Mouse (Mus musculus): ENCODE results near the gene Abcc12.

DNA sequence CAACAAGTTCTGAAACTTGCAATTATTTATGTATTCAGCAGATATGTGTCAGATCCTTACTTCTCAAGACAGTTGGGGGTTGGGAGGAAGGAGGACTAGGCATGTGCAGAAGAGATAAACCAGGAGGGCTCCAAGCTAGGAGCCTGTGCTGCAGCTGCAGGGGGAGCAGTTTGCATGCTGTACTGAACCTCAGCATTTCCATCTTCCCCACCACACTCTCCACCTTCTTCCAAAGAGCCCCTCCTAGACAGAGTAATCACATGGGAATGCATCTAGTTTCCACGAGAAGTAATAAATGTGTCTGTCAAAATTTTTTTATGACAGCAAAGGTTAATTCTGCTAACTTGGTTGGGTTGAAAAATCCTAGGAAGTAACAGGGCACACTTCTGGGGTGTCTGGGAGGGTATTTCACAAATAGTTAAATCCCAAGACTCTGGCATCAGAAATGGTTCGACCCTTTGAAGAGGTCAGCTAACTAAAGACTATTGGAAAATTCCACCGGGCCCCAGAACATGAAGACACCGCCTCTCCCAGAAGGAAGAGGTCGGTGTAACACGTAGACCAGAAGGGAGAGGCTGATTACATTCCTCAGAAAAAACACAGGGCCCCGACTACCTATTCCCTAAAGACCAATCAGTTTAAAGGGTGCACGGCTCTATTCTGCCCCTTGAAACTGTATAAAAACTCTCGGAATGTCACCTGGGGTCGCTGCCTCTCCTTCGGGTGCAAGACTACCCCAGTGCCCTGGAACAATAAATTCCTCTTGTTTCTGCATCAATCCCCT lies 126.6 kb downstream of the Abcc12 start:
- TF ChIP-seq CTCF (IDR thresholded peaks at IDR 0.05; ENCODE audit: insufficient read depth, low read length) (no peak), POLR2A (IDR thresholded peaks at IDR 0.05; ENCODE audit: borderline replicate concordance, extremely low read depth, low read depth, low read length) (no peak)

All from lung, adult 2 months (tissue).